Mouse (Mus musculus) liver, postnatal 0 days (tissue): ENCODE data around the gene Rpl9. TPM values are rescaled to one million over a fixed set of nuclear protein-coding genes. Genes with fewer than 3 reads are reported as not detected.

Experiments
- ATAC-seq: fragments of 200-750 bp; cut with Nextera tagmentation; 2 replicates; pipeline ENCODE4 v1.8.0; 2017; ENCODE audit warnings: mild to moderate bottlenecking, moderate library complexity
- DNase-seq: peaks from one replicate; pipeline ENCODE4 v3.0.0-alpha.2; 2016
- H3K27ac ChIP-seq: fragments of 300-500 bp; sonication (generic); 2 replicates; pipeline ENCODE4 v1.5.1; 2014; ENCODE audit warnings: antibody characterized with exemption, moderate library complexity, mild to moderate bottlenecking, low read depth
- H3K27me3 ChIP-seq: fragments of 300-500 bp; sonication (generic); 2 replicates; pipeline ENCODE4 v1.6.1; 2014; ENCODE audit warnings: low read length, control low read depth, mixed read lengths; ENCODE audit not compliant: insufficient read depth
- H3K36me3 ChIP-seq: fragments of 300-500 bp; sonication (generic); replicated peaks from 2 replicates; pipeline ENCODE4 v1.6.1; 2014; ENCODE audit warnings: mild to moderate bottlenecking, control low read depth, low read length, moderate library complexity, mixed read lengths; ENCODE audit not compliant: insufficient read depth
- H3K4me1 ChIP-seq: fragments of 300-500 bp; sonication (generic); 2 replicates; pipeline ENCODE4 v1.6.1; 2014; ENCODE audit warnings: antibody characterized with exemption, mild to moderate bottlenecking, control low read depth; ENCODE audit not compliant: insufficient read depth
- H3K4me2 ChIP-seq: fragments of 300-500 bp; sonication (generic); 2 replicates; pipeline ENCODE4 v1.6.1; 2014; ENCODE audit warnings: low read depth, mild to moderate bottlenecking, low read length, moderate library complexity, mixed read lengths
- H3K4me3 ChIP-seq: fragments of 300-500 bp; sonication (generic); 2 replicates; pipeline ENCODE4 v1.5.1; 2014; ENCODE audit warnings: low read depth, low read length
- H3K9ac ChIP-seq: fragments of 300-500 bp; sonication (generic); replicated peaks from 2 replicates; pipeline ENCODE4 v1.6.1; 2014; ENCODE audit warnings: mild to moderate bottlenecking, moderate library complexity
- H3K9me3 ChIP-seq: fragments of 300-500 bp; sonication (generic); 2 replicates; pipeline ENCODE4 v1.6.1; 2016; ENCODE audit warnings: mild to moderate bottlenecking, control low read depth, low read length, mixed read lengths
- CTCF ChIP-seq: sonication (generic); IDR thresholded peaks from 2 replicates; pipeline ENCODE4 v1.5.1; 2016; ENCODE audit warnings: antibody characterized with exemption, low read depth
- EP300 ChIP-seq: IDR thresholded peaks from 2 replicates; pipeline ENCODE4 v1.6.1; 2016; ENCODE audit warnings: antibody characterized with exemption, low read depth, mild to moderate bottlenecking
- WGBS: fragments of 180-500 bp; shearing (Covaris S2); extraction: QIAGEN DNeasy Blood & Tissue Kit; methylation state at CpG from one replicate; pipeline ENCODE4 v1.1.7; 2014; ENCODE audit not compliant: insufficient replicate concordance; 5-methylcytosine and 5-hydroxymethylcytosine counted together
- polyA plus RNA-seq: library from polyadenylated mRNA; unstranded; fragments of >200 nt; fragmentation: Nextera tagmentation; extraction: Ambion mirVana; gene quantifications from 2 replicates; pipeline ENCODE4 v1.2.1, GENCODE M21; 2015

Gene Rpl9
- polyA plus RNA-seq, 1 experiment from 2014 or later: 609 TPM

DNA sequence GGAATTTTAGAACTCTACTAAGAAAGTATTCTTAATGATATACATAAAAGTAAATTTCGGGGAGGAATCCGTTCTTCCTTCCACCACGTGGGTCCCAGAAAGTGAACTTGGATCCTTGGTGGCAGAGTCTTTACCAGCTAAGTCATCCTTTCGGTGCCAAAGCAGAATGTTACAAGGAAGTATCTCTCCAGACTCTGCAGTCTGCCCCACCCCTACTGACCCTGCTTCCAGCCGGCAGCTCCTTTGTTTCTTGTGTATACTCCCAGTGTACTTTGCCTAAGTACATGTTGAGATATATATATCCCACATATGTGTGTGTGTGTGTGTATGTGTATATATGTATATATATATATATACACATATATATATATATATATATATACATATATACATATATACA, 38.2 kb upstream of the Rpl9 start:
- TF ChIP-seq EP300 (no peak), CTCF (no peak)
- Histone ChIP-seq H3K9ac (no peak overlapping the region), H3K4me3 (no peak overlapping the region), H3K27me3 (no peaks in the 10 kb centered on the region), H3K27ac (no peak overlapping the region), H3K36me3 (no peaks in the 10 kb centered on the region; the same call in none of the 2 replicates), H3K4me1 (peaks cover 6% of the 10 kb centered on the region), H3K9me3 (no peaks in the 10 kb centered on the region), H3K4me2 (no peak overlapping the region)
- 77% methylated on average over 5 of the region's 5 CpGs for WGBS
- ATAC-seq: no peak
- DNase-seq: no peak

DNA sequence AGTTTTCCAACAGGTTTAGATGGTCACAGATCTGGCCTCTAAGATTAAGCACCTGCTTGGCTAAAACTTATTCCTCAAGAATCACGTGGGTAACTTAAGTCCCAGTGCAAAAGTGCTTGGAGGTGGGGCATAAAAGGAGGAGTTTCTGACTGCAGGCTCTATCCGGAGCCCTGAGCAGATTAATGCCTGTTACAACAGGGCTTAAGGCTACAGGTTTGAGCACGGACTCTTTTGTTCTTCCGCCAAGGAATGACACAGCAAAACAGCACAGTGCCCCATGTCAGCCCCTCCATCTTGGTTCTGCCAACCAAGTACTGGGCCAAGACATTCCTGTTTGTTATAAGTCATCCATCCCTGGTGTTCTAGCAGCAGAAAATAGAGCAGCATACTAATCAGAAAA, 37.1 kb upstream of the Rpl9 start:
- no peak overlapping the region for H3K4me2 ChIP-seq
- no peak for ATAC-seq
- 0 out of 2 replicates have a peak, but pooled peaks cover 3% of the 10 kb centered on the region for H3K4me1 ChIP-seq
- no peaks in the 10 kb centered on the region; the same call in none of the 2 replicates for H3K36me3 ChIP-seq
- TF ChIP-seq CTCF: no peak
- no peak for TF ChIP-seq EP300
- no peaks in the 10 kb centered on the region for H3K9me3 ChIP-seq
- H3K27ac ChIP-seq: no peak overlapping the region
- no peak overlapping the region for H3K9ac ChIP-seq
- H3K4me3 ChIP-seq: no peak overlapping the region
- DNase-seq: no peak
- WGBS: 51% methylated on average over 4 of the region's 4 CpGs
- H3K27me3 ChIP-seq: no peaks in the 10 kb centered on the region

DNA sequence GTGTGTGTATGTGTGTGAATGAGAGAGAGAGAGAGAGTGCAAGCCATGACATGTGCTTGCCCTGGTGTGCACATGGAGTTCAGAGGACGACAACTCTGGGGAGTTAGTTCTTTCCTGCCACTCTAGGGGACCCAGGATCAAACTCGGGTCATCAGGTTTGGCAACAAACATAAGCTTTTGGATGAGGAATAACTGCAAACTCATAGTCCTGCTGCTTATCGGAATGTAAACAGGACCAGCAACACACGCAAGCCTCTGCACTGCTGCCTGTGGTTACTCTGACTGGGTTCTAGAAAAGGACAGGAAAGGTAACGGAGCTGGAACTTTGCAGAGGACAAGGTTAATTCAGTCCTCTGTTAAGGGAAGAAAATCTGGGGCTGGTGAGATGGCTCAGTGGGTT, 34.0 kb upstream of the Rpl9 start:
- Histone ChIP-seq H3K9ac (no peak overlapping the region), H3K9me3 (no peaks in the 10 kb centered on the region), H3K27ac (no peak overlapping the region), H3K36me3 (peaks cover 14% of the 10 kb centered on the region), H3K4me2 (no peak overlapping the region), H3K4me3 (no peak overlapping the region), H3K27me3 (no peaks in the 10 kb centered on the region), H3K4me1 (0 out of 2 replicates have a peak, but pooled peaks cover 3% of the 10 kb centered on the region)
- ATAC-seq (no peak), DNase-seq (no peak)
- 70% methylated on average over 5 of the region's 5 CpGs for WGBS
- TF ChIP-seq CTCF (no peak), EP300 (no peak)

DNA sequence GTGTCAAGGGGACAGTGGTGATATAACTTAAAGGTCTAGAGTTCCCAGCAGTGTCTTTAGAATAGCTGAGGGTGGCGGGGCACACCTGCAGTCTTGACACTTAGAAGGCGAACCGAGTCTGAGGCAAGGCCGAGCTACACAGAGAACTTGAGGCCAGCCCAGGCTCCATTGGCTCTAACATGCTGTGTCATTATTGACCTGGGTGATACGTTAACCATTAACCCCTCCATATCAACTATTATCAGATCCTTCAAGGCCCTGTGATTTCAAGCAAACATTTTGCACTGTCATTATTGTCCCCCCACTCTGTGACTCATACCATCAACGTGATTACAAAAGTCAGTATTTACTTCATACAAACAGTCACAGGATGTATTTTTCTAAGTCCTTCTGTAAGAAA, 33.0 kb upstream of the Rpl9 start:
- DNase-seq: no peak
- no peak overlapping the region for H3K9ac ChIP-seq
- no peaks in the 10 kb centered on the region for H3K27me3 ChIP-seq
- H3K4me3 ChIP-seq: no peak overlapping the region
- 60% methylated on average over 6 of the region's 6 CpGs for WGBS
- peak; percentile 81 for ATAC-seq
- no peak for TF ChIP-seq CTCF
- TF ChIP-seq EP300: 0 out of 2 replicates have a peak, but pooled peaks have one; percentile 30
- H3K9me3 ChIP-seq: no peaks in the 10 kb centered on the region
- peaks cover 14% of the 10 kb centered on the region for H3K36me3 ChIP-seq
- H3K4me1 ChIP-seq: 0 out of 2 replicates have a peak, but pooled peaks cover 3% of the 10 kb centered on the region
- H3K4me2 ChIP-seq: no peak overlapping the region
- H3K27ac ChIP-seq: no peak overlapping the region

DNA sequence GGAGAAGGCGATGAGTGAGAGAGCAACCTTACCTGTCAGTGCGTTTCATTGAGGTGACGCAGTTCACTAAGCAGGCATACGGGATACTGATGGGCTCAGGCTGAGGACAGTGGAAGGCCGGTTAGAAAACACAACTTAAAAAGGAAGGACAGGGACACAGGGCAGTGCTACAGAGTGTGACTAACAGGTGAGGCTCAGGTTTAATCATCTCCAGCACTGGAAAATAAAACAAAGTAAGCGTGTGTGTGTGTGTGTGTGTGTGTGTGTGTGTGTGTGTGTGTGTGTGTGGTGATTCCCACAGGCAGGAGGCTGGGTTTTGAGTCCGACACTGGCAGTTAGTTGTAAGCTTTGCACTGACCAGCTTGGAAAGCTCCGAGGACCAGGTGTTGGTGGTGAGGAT, 31.6 kb upstream of the Rpl9 start:
- ATAC-seq (no peak), DNase-seq (no peak)
- no peaks in the 10 kb centered on the region for H3K4me1 ChIP-seq
- H3K36me3 ChIP-seq: peaks cover 19% of the 10 kb centered on the region
- H3K9ac ChIP-seq: no peak overlapping the region
- WGBS: 90% methylated on average over 8 of the region's 8 CpGs
- no peaks in the 10 kb centered on the region for H3K9me3 ChIP-seq
- no peaks in the 10 kb centered on the region for H3K27me3 ChIP-seq
- H3K27ac ChIP-seq: no peak overlapping the region
- no peak overlapping the region for H3K4me3 ChIP-seq
- no peak overlapping the region for H3K4me2 ChIP-seq
- no peak for TF ChIP-seq CTCF

DNA sequence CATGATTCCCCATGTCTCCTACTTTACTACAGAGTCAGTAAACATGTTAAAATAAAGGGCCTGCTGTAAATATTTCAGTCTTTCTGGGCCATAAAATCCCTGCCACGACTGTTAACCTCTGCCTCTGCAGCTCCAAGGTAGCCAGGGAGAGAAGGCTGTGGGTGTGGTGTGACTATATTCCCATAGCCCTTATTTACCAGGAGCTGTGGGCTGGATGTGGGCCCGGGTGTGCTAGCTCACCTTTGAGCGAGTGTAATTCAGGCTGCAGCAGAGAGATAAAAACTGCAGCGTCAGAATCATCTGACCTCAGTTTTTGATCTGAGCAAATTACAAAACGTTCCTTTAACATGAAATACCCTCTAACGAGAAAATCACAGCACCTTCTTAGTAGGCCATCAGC, 29.6 kb upstream of the Rpl9 start:
- 0 out of 2 replicates have a peak, but pooled peaks have one; percentile 37 for ATAC-seq
- H3K9me3 ChIP-seq: no peaks in the 10 kb centered on the region
- H3K4me1 ChIP-seq: no peaks in the 10 kb centered on the region
- no peaks in the 10 kb centered on the region for H3K27me3 ChIP-seq
- no peak for DNase-seq
- WGBS: 43% methylated on average over 6 of the region's 6 CpGs
- H3K36me3 ChIP-seq: peaks cover 19% of the 10 kb centered on the region; the same call in 1 of the 2 replicates
- no peak for TF ChIP-seq EP300
- TF ChIP-seq CTCF: no peak
- H3K27ac ChIP-seq: no peak overlapping the region
- H3K4me2 ChIP-seq: no peak overlapping the region
- no peak overlapping the region for H3K9ac ChIP-seq
- H3K4me3 ChIP-seq: no peak overlapping the region

DNA sequence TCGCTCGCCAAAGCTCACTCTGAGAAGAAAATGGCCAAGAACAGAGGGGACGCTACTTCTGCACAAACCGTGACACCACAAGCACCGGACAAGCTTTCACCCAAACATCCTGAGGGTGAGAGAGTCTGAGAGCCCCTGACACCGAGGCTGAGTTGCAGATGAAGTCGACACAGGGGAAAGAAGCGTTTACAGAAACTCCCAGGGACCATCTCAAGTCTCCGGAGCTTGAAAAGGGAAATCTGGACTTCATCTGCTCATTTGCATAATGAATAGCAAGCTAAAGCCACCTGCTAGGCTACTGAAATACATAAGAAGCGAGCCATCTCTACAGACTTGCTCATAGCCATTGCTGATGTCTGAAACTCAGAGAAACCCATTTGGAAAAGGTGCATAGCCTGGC, 27.9 kb upstream of the Rpl9 start:
- Histone ChIP-seq H3K27me3 (no peaks in the 10 kb centered on the region), H3K4me1 (no peaks in the 10 kb centered on the region), H3K27ac (no peak overlapping the region), H3K9me3 (no peaks in the 10 kb centered on the region), H3K4me3 (no peak overlapping the region), H3K36me3 (peaks cover 19% of the 10 kb centered on the region; the same call in 1 of the 2 replicates), H3K4me2 (no peak overlapping the region), H3K9ac (no peak overlapping the region)
- no peak for DNase-seq
- TF ChIP-seq CTCF (no peak), EP300 (no peak)
- WGBS: 83% methylated on average over 10 of the region's 10 CpGs
- ATAC-seq: no peak
